Mouse (Mus musculus) kidney, embryonic 16.5 days (tissue): Measurements from ENCODE around the gene Cdc42. TPM values are rescaled to one million over a fixed set of nuclear protein-coding genes. Genes with fewer than 3 reads are reported as not detected.

Experiments used
- ATAC-seq: fragments of 200-750 bp; cut with Nextera tagmentation; 2 replicates; pipeline ENCODE4 v1.8.0; 2017; ENCODE audit warnings: moderate TSS enrichment; ENCODE audit not compliant: low FRiP score, low TSS enrichment
- H3K27ac ChIP-seq: fragments of 300-500 bp; sonication (generic); 2 replicates; pipeline ENCODE4 v1.5.1; 2014; ENCODE audit warnings: low read length
- H3K27me3 ChIP-seq: fragments of 300-500 bp; sonication (generic); 2 replicates; pipeline ENCODE4 v1.6.1; 2014; ENCODE audit warnings: low read length, control low read depth, mixed read lengths; ENCODE audit not compliant: insufficient read depth
- H3K36me3 ChIP-seq: fragments of 300-500 bp; sonication (generic); 2 replicates; pipeline ENCODE4 v1.6.1; 2014; ENCODE audit warnings: low read length, control low read depth, mixed read lengths; ENCODE audit not compliant: insufficient read depth
- H3K4me1 ChIP-seq: fragments of 300-500 bp; sonication (generic); 2 replicates; pipeline ENCODE4 v1.6.1; 2014; ENCODE audit warnings: low read length, control low read depth, mixed read lengths; ENCODE audit not compliant: insufficient read depth
- H3K4me2 ChIP-seq: fragments of 300-500 bp; sonication (generic); replicated peaks from 2 replicates; pipeline ENCODE4 v1.6.1; 2014; ENCODE audit warnings: low read depth, low read length
- H3K4me3 ChIP-seq: fragments of 300-500 bp; sonication (generic); 2 replicates; pipeline ENCODE4 v1.5.1; 2014; ENCODE audit warnings: mild to moderate bottlenecking, low read length
- H3K9ac ChIP-seq: fragments of 300-500 bp; sonication (generic); replicated peaks from 2 replicates; pipeline ENCODE4 v1.6.1; 2014; ENCODE audit warnings: low read length
- H3K9me3 ChIP-seq: fragments of 300-500 bp; sonication (generic); 2 replicates; pipeline ENCODE4 v1.6.1; 2016; ENCODE audit warnings: low read length, control low read depth
- WGBS: fragments of 180-500 bp; shearing (Covaris S2); extraction: QIAGEN DNeasy Blood & Tissue Kit; methylation state at CpG from one replicate; pipeline ENCODE4 v1.1.7; 2014; 5-methylcytosine and 5-hydroxymethylcytosine counted together
- polyA plus RNA-seq: library from polyadenylated mRNA; unstranded; fragments of >200 nt; fragmentation: Nextera tagmentation; extraction: Ambion mirVana; gene quantifications from 2 replicates; pipeline ENCODE4 v1.2.1, GENCODE M21; 2015

Gene Cdc42
- polyA plus RNA-seq, 1 experiment from 2014 or later: 758 TPM

DNA sequence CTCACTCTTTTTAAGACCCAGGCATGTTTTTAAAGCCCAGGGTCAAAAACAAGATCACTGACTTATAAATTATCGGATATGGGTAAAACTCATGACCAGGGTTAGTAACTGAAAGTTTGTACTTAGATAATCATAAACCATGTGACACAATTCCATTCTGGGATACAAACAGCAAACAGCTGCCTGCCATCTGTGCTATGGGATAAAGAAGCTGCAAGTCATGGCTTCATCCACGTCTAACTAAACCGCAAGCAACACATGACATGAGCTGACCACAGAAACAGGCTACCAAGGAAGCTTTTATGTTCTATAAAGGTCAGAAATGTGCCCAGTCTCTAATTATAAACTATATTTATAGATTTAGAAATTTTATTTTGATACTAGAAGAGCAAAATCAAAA is 31.0 kb downstream of the Cdc42 start:
- no peaks in the 10 kb centered on the region for H3K27me3 ChIP-seq
- no peak overlapping the region for H3K9ac ChIP-seq
- no peak overlapping the region for H3K27ac ChIP-seq
- ATAC-seq: no peak
- H3K4me2 ChIP-seq: no peak overlapping the region
- 79% methylated on average over 3 of the region's 3 CpGs for WGBS
- H3K4me1 ChIP-seq: no peaks in the 10 kb centered on the region
- peaks cover 48% of the 10 kb centered on the region for H3K36me3 ChIP-seq
- H3K4me3 ChIP-seq: no peak overlapping the region
- H3K9me3 ChIP-seq: no peaks in the 10 kb centered on the region

DNA sequence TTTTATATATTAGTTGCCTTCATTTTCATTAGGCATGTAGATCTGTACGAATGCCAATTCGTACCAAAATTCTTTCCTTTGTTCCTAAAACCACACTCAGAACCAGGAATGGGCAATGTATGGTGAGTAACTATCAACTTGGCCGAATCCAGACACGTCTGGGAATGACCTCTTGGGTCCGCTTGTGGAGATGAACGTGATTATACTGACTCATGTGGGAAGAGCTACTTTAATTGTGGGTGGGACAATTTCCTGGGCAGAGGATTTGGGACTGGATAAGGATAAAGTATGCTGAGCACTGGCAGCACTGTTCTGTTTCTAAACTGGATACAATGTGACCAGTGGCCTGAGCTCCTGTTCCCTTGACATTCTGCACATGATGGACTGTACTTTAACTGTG is 32.6 kb downstream of the Cdc42 start:
- Histone ChIP-seq H3K27me3 (no peaks in the 10 kb centered on the region), H3K27ac (no peak overlapping the region), H3K4me1 (no peaks in the 10 kb centered on the region), H3K9ac (no peak overlapping the region), H3K4me2 (no peak overlapping the region), H3K9me3 (no peaks in the 10 kb centered on the region), H3K36me3 (peaks cover 61% of the 10 kb centered on the region), H3K4me3 (no peak overlapping the region)
- WGBS: 86% methylated on average over 6 of the region's 6 CpGs
- no peak for ATAC-seq

DNA sequence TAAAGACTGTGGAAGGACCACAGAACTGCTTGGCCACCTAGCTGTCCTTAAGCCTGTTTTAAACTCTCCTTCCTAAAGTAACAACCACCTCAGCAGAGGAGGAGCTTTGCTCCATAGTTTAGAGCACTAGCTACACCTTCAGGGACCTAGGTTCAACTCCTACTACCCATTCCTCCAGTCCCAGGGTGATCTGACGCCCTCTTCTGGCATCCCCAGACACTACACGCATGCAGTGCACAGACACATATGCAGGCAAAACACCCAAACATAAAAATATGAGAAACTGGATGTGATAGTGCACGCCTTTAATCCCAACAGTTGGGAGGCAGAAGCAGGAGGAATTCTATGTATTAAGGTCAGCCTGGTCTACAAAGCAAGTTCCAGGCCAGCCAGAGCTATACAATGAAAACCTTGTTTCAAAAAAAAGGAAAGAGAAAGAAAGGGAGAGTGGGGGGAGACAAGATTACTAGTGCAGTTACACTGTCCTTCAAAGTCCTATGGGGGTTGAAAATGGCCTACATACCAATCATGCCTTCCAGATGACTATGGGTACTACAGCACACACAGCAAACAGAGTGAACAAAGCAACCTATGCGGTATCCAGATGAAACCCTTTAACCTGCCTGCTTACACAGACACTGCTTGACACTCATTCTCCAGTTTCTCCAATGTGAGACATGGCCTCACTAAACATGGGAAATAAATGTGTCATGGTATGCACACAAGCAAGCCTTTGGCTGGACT is 41.3 kb downstream of the Cdc42 start:
- H3K36me3 ChIP-seq: peaks cover 32% of the 10 kb centered on the region
- H3K9me3 ChIP-seq: no peaks in the 10 kb centered on the region
- peaks cover 10% of the 10 kb centered on the region; the same call in 1 of the 2 replicates for H3K4me1 ChIP-seq
- H3K9ac ChIP-seq: no peak overlapping the region
- H3K27ac ChIP-seq: no peak overlapping the region
- no peak for ATAC-seq
- 83% methylated on average over 4 of the region's 4 CpGs for WGBS
- H3K4me2 ChIP-seq: no peak overlapping the region
- no peaks in the 10 kb centered on the region for H3K27me3 ChIP-seq
- no peak overlapping the region for H3K4me3 ChIP-seq

DNA sequence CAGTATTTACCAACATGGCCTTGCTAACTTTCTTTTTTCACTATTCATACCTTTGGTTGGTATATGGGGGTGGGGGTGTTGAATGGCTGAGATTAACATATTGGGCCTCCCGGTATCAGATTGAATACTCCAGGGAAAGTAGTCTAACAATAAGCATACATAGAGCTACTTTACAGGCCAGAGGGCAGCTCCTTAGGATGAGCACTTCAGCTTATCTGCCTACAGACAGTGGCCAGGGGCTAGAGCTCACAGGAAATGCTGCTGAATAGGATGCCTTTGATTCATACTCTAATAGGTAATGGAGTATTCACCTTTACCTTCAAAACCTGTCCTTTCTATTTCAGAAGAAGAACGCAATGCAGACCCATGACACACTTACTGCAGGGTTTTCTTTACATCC is 42.5 kb downstream of the Cdc42 start:
- H3K4me3 ChIP-seq: no peak overlapping the region
- H3K27ac ChIP-seq: no peak overlapping the region
- H3K9me3 ChIP-seq: no peaks in the 10 kb centered on the region
- H3K4me1 ChIP-seq: peaks cover 21% of the 10 kb centered on the region
- no peaks in the 10 kb centered on the region for H3K27me3 ChIP-seq
- peaks cover 22% of the 10 kb centered on the region for H3K36me3 ChIP-seq
- 88% methylated on average over 2 of the region's 2 CpGs for WGBS
- H3K9ac ChIP-seq: no peak overlapping the region
- H3K4me2 ChIP-seq: no peak overlapping the region
- ATAC-seq: no peak

DNA sequence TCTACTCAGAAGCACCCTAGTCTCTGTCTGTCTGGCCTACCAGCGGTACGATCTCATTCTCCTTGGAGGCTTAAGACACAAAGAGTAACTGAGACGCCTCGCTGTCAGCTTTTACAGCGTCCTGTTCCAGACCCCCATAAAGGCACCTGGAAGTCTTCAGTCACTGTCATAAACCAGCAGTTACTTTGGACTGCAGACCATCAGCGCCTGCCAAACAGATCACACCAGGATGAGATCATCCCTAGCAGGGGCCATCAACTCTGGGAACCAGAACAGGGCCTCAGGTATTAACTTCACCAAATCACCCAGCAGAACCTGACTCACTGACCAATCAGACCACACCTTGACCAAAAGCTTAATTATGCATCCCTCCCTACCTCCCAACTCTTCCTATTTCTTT is 43.0 kb downstream of the Cdc42 start:
- Histone ChIP-seq H3K27me3 (no peaks in the 10 kb centered on the region), H3K9me3 (no peaks in the 10 kb centered on the region), H3K4me1 (peaks cover 22% of the 10 kb centered on the region), H3K9ac (no peak overlapping the region), H3K4me2 (no peak overlapping the region), H3K36me3 (peaks cover 22% of the 10 kb centered on the region), H3K4me3 (no peak overlapping the region), H3K27ac (no peak overlapping the region)
- no peak for ATAC-seq
- 17% methylated on average over 6 of the region's 6 CpGs for WGBS

DNA sequence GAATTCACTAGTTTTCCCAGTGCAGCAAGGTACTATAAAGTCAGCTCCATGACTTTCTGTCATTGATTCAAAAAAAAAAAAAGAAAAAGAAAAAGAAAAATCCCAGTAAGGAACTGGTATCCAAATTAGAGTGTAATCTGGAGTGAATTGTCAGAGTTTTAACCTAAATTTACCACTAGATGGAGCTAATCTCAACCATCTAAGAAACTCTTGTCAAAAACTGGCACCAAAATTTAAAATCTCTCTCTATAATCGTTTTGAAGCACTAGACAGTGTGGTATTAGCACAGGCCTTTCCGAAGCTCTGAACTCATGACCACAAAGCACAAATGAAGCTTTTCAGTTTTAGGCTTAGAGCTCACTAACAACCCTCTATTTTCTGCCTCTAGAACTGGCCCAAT is 44.0 kb downstream of the Cdc42 start:
- WGBS: 48% methylated on average over 2 of the region's 2 CpGs

DNA sequence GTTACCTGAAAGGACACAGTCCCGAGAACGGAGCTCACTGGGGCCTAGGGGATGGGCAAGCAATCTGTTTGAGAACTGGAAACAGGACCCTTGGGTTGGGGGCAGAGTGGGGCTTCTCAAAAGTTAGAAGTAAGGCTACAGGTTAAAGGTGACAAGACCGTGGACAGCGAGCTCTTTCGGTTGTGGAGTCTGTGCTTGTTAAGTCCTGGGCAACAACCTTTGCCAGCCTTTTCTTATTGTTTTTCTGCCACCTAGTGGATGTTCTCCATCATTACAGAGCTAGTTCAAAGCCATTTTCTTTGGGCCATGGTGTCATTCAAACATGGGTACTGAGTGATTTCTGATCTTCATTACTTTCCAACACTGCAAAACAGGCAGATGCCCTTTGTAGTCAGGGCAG is 49.1 kb downstream of the Cdc42 start:
- 42% methylated on average over 5 of the region's 5 CpGs for WGBS
- no peaks in the 10 kb centered on the region for H3K9me3 ChIP-seq
- H3K4me1 ChIP-seq: peaks cover 45% of the 10 kb centered on the region
- H3K27ac ChIP-seq: no peak overlapping the region
- H3K4me2 ChIP-seq: no peak overlapping the region
- H3K4me3 ChIP-seq: no peak overlapping the region
- no peaks in the 10 kb centered on the region for H3K27me3 ChIP-seq
- H3K9ac ChIP-seq: no peak overlapping the region
- no peaks in the 10 kb centered on the region for H3K36me3 ChIP-seq
- no peak for ATAC-seq

More for the DNA sequence above, 44.0 kb downstream of the Cdc42 start:
- H3K27me3 ChIP-seq: no peaks in the 10 kb centered on the region
- H3K4me1 ChIP-seq: peaks cover 22% of the 10 kb centered on the region
- H3K9me3 ChIP-seq: no peaks in the 10 kb centered on the region
- no peak for ATAC-seq
- H3K4me3 ChIP-seq: no peak overlapping the region
- no peak overlapping the region for H3K27ac ChIP-seq
- no peak overlapping the region for H3K4me2 ChIP-seq
- H3K9ac ChIP-seq: no peak overlapping the region
- H3K36me3 ChIP-seq: peaks cover 15% of the 10 kb centered on the region

DNA sequence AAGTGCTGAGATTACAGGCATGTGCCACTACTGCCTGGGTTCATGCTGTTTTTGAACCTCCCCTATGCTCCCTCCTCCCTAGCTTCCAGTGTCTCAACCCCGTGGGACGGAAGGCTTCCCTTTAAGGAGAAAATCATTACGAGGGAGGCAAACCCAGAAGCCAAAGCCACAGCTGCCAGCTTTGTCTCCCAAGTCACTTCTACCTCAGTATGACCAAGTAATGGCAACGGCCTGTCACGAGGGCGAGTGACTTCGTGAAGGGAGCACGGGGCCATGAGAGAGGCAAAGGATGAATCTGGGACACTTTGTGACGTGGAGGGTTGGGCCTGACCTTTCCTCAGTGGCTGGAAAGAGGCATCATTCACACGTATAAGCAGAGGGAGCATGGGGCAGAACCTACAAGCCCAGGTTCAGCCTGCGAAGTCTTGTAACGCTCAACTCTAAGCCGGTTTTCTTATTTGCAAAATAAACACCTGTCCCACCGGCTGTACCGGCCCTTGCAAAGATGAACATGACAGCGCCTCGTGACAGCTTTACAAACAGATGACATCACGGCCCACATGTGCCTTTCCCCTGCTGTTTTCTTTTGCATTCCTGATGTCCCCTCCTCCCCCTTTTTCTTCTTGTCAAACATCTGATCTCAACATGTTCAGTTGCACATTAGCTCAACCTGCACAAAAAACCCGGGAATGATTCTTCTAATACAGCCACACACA is 50.4 kb downstream of the Cdc42 start:
- H3K27me3 ChIP-seq: no peaks in the 10 kb centered on the region
- H3K4me3 ChIP-seq: no peak overlapping the region
- no peaks in the 10 kb centered on the region for H3K9me3 ChIP-seq
- no peak for ATAC-seq
- H3K36me3 ChIP-seq: no peaks in the 10 kb centered on the region
- no peak overlapping the region for H3K4me2 ChIP-seq
- H3K9ac ChIP-seq: no peak overlapping the region
- WGBS: 59% methylated on average over 19 of the region's 19 CpGs
- H3K4me1 ChIP-seq: peaks cover 53% of the 10 kb centered on the region
- peak overlapping the region; percentile 78 for H3K27ac ChIP-seq

DNA sequence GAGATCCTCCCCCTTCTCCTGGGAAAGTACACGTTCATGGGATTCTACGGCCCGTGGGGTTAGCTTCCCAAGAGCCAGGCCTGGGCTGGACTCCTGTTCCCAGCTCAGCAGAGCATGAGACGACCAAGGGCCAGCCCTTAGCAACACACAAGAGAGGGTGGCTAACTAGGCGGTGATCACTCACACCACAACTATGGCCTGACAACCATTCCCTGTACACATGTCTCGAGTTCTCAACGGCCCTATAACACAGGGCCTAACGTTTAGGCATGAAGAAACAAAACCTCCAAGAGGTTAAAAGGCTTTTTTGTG is 51.0 kb downstream of the Cdc42 start:
- H3K36me3 ChIP-seq: no peaks in the 10 kb centered on the region
- H3K27ac ChIP-seq: peak overlapping the region; percentile 78
- 0 out of 2 replicates have a peak overlapping the region, but pooled peaks have one; percentile 29 for H3K9ac ChIP-seq
- H3K4me1 ChIP-seq: peaks cover 58% of the 10 kb centered on the region
- no peaks in the 10 kb centered on the region for H3K27me3 ChIP-seq
- no peaks in the 10 kb centered on the region for H3K9me3 ChIP-seq
- H3K4me2 ChIP-seq: no peak overlapping the region
- peak; percentile 36; the same call in 1 of the 2 replicates for ATAC-seq
- H3K4me3 ChIP-seq: no peak overlapping the region
- 28% methylated on average over 8 of the region's 8 CpGs for WGBS
